Mouse (Mus musculus) limb, embryonic 14.5 days (tissue): ENCODE measurements around the gene Edem2. TPM values are rescaled to one million over a fixed set of nuclear protein-coding genes. Genes with fewer than 3 reads are reported as not detected.
"Not testable (repeated sequence)": the region's sequence is repeated elsewhere in the genome, so short reads cannot be mapped to it uniquely, and the experiment has no call there.

Experiments
- ATAC-seq: fragments of 200-750 bp; cut with Nextera tagmentation; 2 replicates; pipeline ENCODE4 v1.8.0; 2017; ENCODE audit warnings: low read depth, moderate number of reproducible peaks, moderate TSS enrichment; ENCODE audit not compliant: low FRiP score
- DNase-seq: peaks from one replicate; pipeline ENCODE4 v3.0.0-alpha.2; 2015; ENCODE audit warnings: low spot score
- H3K27ac ChIP-seq: fragments of 300-500 bp; sonication (generic); replicated peaks from 2 replicates; pipeline ENCODE4 v1.5.1; 2014; ENCODE audit warnings: low read depth, mild to moderate bottlenecking, low read length, moderate library complexity, mixed read lengths
- H3K27me3 ChIP-seq: fragments of 300-500 bp; sonication (generic); 2 replicates; pipeline ENCODE4 v1.6.1; 2014; ENCODE audit warnings: low read length, mixed read lengths; ENCODE audit not compliant: control insufficient read depth, insufficient read depth
- H3K36me3 ChIP-seq: fragments of 300-500 bp; sonication (generic); 2 replicates; pipeline ENCODE4 v1.6.1; 2014; ENCODE audit warnings: mild to moderate bottlenecking, low read length, moderate library complexity, mixed read lengths; ENCODE audit not compliant: control insufficient read depth, insufficient read depth
- H3K4me1 ChIP-seq: fragments of 300-500 bp; sonication (generic); 2 replicates; pipeline ENCODE4 v1.6.1; 2014; ENCODE audit warnings: antibody characterized with exemption, low read length, mixed read lengths; ENCODE audit not compliant: control insufficient read depth, insufficient read depth
- H3K4me2 ChIP-seq: fragments of 300-500 bp; sonication (generic); replicated peaks from 2 replicates; pipeline ENCODE4 v1.6.1; 2014; ENCODE audit warnings: low read depth, mild to moderate bottlenecking, low read length, moderate library complexity; ENCODE audit not compliant: severe bottlenecking
- H3K4me3 ChIP-seq: fragments of 300-500 bp; sonication (generic); replicated peaks from 2 replicates; pipeline ENCODE4 v1.5.1; 2014; ENCODE audit warnings: low read length
- H3K9ac ChIP-seq: fragments of 300-500 bp; sonication (generic); 2 replicates; pipeline ENCODE4 v1.6.1; 2014; ENCODE audit warnings: mild to moderate bottlenecking, low read depth, low read length, moderate library complexity; ENCODE audit not compliant: severe bottlenecking
- H3K9me3 ChIP-seq: fragments of 300-500 bp; sonication (generic); 2 replicates; pipeline ENCODE4 v1.6.1; 2016; ENCODE audit warnings: low read length; ENCODE audit not compliant: control insufficient read depth
- POLR2A ChIP-seq: fragments of 200-500 bp; IDR thresholded peaks from 2 replicates; pipeline ENCODE4 v1.8.0; 2012; ENCODE audit warnings: inconsistent platforms, mild to moderate bottlenecking, moderate library complexity, borderline replicate concordance; ENCODE audit not compliant: insufficient read depth, insufficient read length; ENCODE audit errors: extremely low read depth
- WGBS: fragments of 180-500 bp; shearing (Covaris S2); extraction: QIAGEN DNeasy Blood & Tissue Kit; methylation state at CpG from one replicate; pipeline ENCODE4 v1.1.7; 2014; 5-methylcytosine and 5-hydroxymethylcytosine counted together
- polyA plus RNA-seq, 2 experiments: library from polyadenylated mRNA; depleted of rRNA in 1 of 2; stranded (reverse) in 1 of 2; unstranded in 1 of 2; fragments of >200 nt; fragmentation: Nextera tagmentation in 1 of 2; extraction: Ambion mirVana in 1 of 2; gene quantifications; 2 replicates each; pipeline versions ENCODE4 v1.2.1 to v1.2.3; 2012 to 2014

The Edem2 gene
- polyA plus RNA-seq, 2 experiments: 35.0 to 36.1 TPM

DNA sequence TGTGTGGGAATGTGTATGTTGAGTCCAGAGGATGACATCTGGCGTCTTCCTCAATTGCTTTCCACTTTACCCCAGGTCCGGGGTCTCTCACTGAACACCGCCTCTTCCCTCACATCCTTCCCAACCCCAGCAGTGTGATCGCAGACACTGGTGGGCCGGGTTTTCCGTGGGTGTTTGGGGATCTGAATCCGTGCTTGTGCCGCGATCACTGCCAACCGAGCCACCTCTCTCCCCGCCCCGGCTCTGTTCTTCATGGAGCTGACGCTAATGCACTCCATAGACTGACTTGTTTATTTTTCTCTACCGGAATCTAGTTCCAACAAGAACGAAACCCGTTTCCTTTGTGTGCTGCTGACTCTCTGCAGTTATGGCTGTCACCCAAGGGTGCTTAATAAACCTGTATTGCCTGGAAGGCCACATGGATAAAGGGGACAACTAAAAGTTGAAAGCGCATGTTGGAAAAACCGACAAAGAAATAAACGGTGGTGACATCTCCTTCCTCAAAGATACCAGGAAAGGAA, 27.8 kb downstream of the Edem2 start:
- Histone ChIP-seq H3K9me3 (no peaks in the 10 kb centered on the region), H3K36me3 (peaks cover 15% of the 10 kb centered on the region), H3K4me3 (no peak overlapping the region), H3K4me1 (no peaks in the 10 kb centered on the region), H3K4me2 (no peak overlapping the region), H3K27ac (no peak overlapping the region), H3K27me3 (no peaks in the 10 kb centered on the region), H3K9ac (no peak overlapping the region)
- no peak for DNase-seq
- no peak for TF ChIP-seq POLR2A
- ATAC-seq: no peak
- WGBS: 89% methylated on average over 19 of the region's 19 CpGs

- H3K27me3 ChIP-seq, DNase-seq, H3K9me3 ChIP-seq, H3K9ac ChIP-seq, H3K36me3 ChIP-seq, ATAC-seq, H3K27ac ChIP-seq, H3K4me1 ChIP-seq, H3K4me3 ChIP-seq, H3K4me2 ChIP-seq: not testable (repeated sequence)
- whole genome bisulfite sequencing: 92% methylated on average over 6 of the region's 6 CpGs
Measured at GRCm38 (mm10) chr2:155698443-155698842, 30.8 kb downstream of the Edem2 start.

- no peak for ATAC-seq
- H3K4me2 ChIP-seq: no peak overlapping the region
Measured at GRCm38 (mm10) chr2:155696851-155697250, 32.4 kb downstream of the Edem2 start.

GRCm38 (mm10) chr2:155696091-155696558, 33.1 kb downstream of the Edem2 start:
- Histone ChIP-seq H3K4me3 (no peak overlapping the region), H3K27ac (no peak overlapping the region), H3K27me3 (no peaks in the 10 kb centered on the region), H3K4me2 (no peak overlapping the region), H3K9me3 (no peaks in the 10 kb centered on the region), H3K36me3 (0 out of 2 replicates have a peak, but pooled peaks cover under 1% of the 10 kb centered on the region), H3K9ac (no peak overlapping the region), H3K4me1 (peaks cover 3% of the 10 kb centered on the region)
- WGBS: 13% methylated on average over 7 of the region's 7 CpGs
- TF ChIP-seq POLR2A: no peak
- ATAC-seq (no peak), DNase-seq (peak; percentile 67)

More at GRCm38 (mm10) chr2:155696851-155697250, 32.4 kb downstream of the Edem2 start:
- no peak for DNase-seq
- H3K4me1 ChIP-seq: no peaks in the 10 kb centered on the region
- H3K9ac ChIP-seq: no peak overlapping the region
- H3K36me3 ChIP-seq: 0 out of 2 replicates have a peak, but pooled peaks cover 6% of the 10 kb centered on the region
- H3K27ac ChIP-seq: no peak overlapping the region
- 78% methylated on average over 7 of the region's 7 CpGs for WGBS
- no peaks in the 10 kb centered on the region for H3K27me3 ChIP-seq
- no peak for TF ChIP-seq POLR2A
- H3K9me3 ChIP-seq: no peaks in the 10 kb centered on the region
- H3K4me3 ChIP-seq: no peak overlapping the region

DNA sequence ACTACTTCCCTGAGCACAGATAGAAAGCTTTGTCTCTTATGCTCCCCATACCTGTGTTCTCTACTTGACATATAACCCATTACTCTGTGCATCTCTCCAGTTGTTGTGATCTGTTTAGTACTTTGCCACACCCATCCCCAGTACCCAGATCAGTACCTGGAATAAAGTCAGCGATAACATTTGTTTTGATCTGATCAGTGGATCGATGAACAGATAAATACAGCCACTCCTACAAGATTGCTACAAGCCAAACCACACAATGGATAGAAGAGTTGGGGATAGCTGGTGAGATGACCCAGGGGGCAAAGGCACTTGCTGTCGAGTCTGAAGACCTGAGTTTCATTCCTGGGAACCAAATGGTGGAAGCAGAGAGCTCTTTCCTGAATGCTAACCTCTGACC, 34.0 kb downstream of the Edem2 start:
- H3K4me1 ChIP-seq: peaks cover 11% of the 10 kb centered on the region
- no peak overlapping the region for H3K9ac ChIP-seq
- WGBS: 74% methylated on average over 3 of the region's 3 CpGs
- no peaks in the 10 kb centered on the region for H3K36me3 ChIP-seq
- H3K4me2 ChIP-seq: no peak overlapping the region
- no peak overlapping the region for H3K27ac ChIP-seq
- no peak for TF ChIP-seq POLR2A
- H3K4me3 ChIP-seq: no peak overlapping the region
- no peak for DNase-seq
- H3K9me3 ChIP-seq: no peaks in the 10 kb centered on the region
- H3K27me3 ChIP-seq: no peaks in the 10 kb centered on the region
- ATAC-seq: no peak

- Histone ChIP-seq H3K4me2 (no peak overlapping the region), H3K27me3 (no peaks in the 10 kb centered on the region), H3K9ac (no peak overlapping the region), H3K27ac (no peak overlapping the region), H3K36me3 (no peaks in the 10 kb centered on the region), H3K4me3 (no peak overlapping the region), H3K9me3 (no peaks in the 10 kb centered on the region), H3K4me1 (peaks cover 14% of the 10 kb centered on the region)
- no peak for TF ChIP-seq POLR2A
- WGBS: 68% methylated on average over 2 of the region's 2 CpGs
- ATAC-seq (no peak), DNase-seq (no peak)
Measured at GRCm38 (mm10) chr2:155694564-155694963, 34.7 kb downstream of the Edem2 start.
